Comparison of ENCODE assay signal across 14 mouse cellular contexts in the genomic region with DNA sequence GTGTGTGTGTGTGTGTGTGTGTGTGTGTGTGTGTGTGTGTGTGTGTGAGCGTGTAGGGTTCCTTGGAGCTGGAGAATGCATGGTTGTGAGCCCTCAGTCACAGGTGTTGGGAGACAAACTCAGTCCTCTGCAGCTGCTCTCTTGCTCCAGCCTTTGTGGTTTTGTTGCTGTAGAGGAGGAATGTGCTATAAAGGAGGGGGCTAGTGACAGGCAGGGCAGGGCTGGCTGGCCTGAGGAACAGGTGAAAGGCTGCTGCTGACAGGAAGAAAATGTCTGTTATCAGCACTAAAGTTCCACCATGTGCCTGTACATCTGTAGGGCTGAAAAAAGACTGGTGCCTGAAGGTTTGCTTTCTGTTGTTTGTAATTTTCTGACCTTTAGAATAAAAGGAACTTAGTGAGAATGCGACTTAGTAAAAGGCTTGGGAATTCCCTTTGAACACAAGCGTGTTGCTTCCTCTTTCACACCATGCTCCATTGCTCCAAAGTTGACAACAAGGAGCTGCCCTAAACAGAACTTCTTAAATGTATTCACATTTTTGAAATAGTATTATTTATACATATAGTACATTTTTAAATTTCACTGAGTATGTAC. TPM values are rescaled to one million over a fixed set of nuclear protein-coding genes. Genes with fewer than 3 reads are reported as not detected.
A peak's percentile ranks its signal among the peaks of the same experiment; 100 is the strongest.
DNase-seq lines count a peak whose midpoint lies in the region; ATAC-seq and TF ChIP-seq lines count a peak whose summit lies in the region.
"Had no signal": no experiment of that assay in that cellular context is flagged by ENCODE, and none has a peak within 500 bp of the region (broad histone marks: within the 10 kb centered on the region; RNA-seq: fewer than 3 reads in every experiment).

No protein-coding gene starts in this region.

- H3K27ac ChIP-seq in limb, embryonic 13.5 days: no peak overlapping the region
- no peak overlapping the region for H3K27ac ChIP-seq in limb, embryonic 10.5 days
- peak overlapping the region; percentile 52 for H3K27ac ChIP-seq in bone marrow macrophage, adult 2 months (ENCODE audit: insufficient read depth, low read depth, low read length)
- H3K27ac ChIP-seq in liver, postnatal 0 days (ENCODE audit: low read depth): no peak overlapping the region
- H3K27ac ChIP-seq in hindbrain, embryonic 14.5 days: no peak overlapping the region
- H3K27ac ChIP-seq: kidney, postnatal 0 days had no signal

- H3K9ac ChIP-seq in limb, embryonic 13.5 days: no peak overlapping the region
- no peak overlapping the region for H3K9ac ChIP-seq in liver, postnatal 0 days (replicated peaks)
- H3K9ac ChIP-seq in hindbrain, embryonic 14.5 days: no peak overlapping the region

- H3K36me3 ChIP-seq in limb, embryonic 13.5 days: peaks cover 76% of the 10 kb centered on the region
- peaks cover 87% of the 10 kb centered on the region for H3K36me3 ChIP-seq in limb, embryonic 10.5 days
- H3K36me3 ChIP-seq in liver, postnatal 0 days (replicated peaks; ENCODE audit: insufficient read depth, low read length): peaks cover 45% of the 10 kb centered on the region
- H3K36me3 ChIP-seq in hindbrain, embryonic 14.5 days (replicated peaks; ENCODE audit: control insufficient read depth, insufficient read depth): peaks cover 78% of the 10 kb centered on the region

- no peaks in the 10 kb centered on the region for H3K9me3 ChIP-seq in limb, embryonic 13.5 days
- H3K9me3 ChIP-seq in limb, embryonic 10.5 days (replicated peaks): no peaks in the 10 kb centered on the region
- H3K9me3 ChIP-seq in liver, postnatal 0 days (ENCODE audit: low read length): no peaks in the 10 kb centered on the region
- no peaks in the 10 kb centered on the region for H3K9me3 ChIP-seq in hindbrain, embryonic 14.5 days (ENCODE audit: control insufficient read depth, low read length)

- no peak for DNase-seq in limb, embryonic 10.5 days (ENCODE audit: low spot score)
- DNase-seq in liver, postnatal 0 days: no peak
- DNase-seq in thymus, postnatal 25 days: peak; percentile 58
- DNase-seq in hindbrain, embryonic 14.5 days (ENCODE audit: low spot score): no peak
- DNase-seq: cerebellum, postnatal 36 days; left cerebral cortex, postnatal 4 days; midbrain, embryonic 14.5 days had no signal

- 73% methylated on average over 3 of the region's 3 CpGs for WGBS in limb, embryonic 13.5 days
- WGBS in limb, embryonic 10.5 days: 94% methylated on average over 3 of the region's 3 CpGs
- 38% methylated on average over 2 of the region's 3 CpGs for WGBS in liver, postnatal 0 days (ENCODE audit: insufficient replicate concordance)
- WGBS in hindbrain, embryonic 14.5 days: 75% methylated on average over 3 of the region's 3 CpGs

- no peak for TF ChIP-seq POLR2A in bone marrow macrophage, adult 2 months (IDR thresholded peaks at IDR 0.05; ENCODE audit: borderline replicate concordance, low read depth, low read length)

- TF ChIP-seq CTCF in bone marrow macrophage, adult 2 months (IDR thresholded peaks at IDR 0.05; ENCODE audit: low read depth, low read length): no peak
- TF ChIP-seq CTCF in liver, postnatal 0 days (IDR thresholded peaks at IDR 0.05; ENCODE audit: low read depth): no peak

- peak; percentile 82 for ATAC-seq in limb, embryonic 13.5 days (ENCODE audit: low FRiP score, low read depth)
- ATAC-seq in liver, postnatal 0 days: peak; percentile 19; the same call in 1 of the 2 replicates
- ATAC-seq in frontal cortex, adult (ENCODE audit: low TSS enrichment): no peak
- no peak for ATAC-seq in hindbrain, embryonic 14.5 days (ENCODE audit: low FRiP score)
- no peak for ATAC-seq in CD4-positive, CD25-positive, alpha-beta regulatory T cell, adult 4 months
- ATAC-seq: forebrain, embryonic 14.5 days had no signal

- H3K4me3 ChIP-seq in limb, embryonic 13.5 days: no peak overlapping the region
- no peak overlapping the region for H3K4me3 ChIP-seq in limb, embryonic 10.5 days
- H3K4me3 ChIP-seq in bone marrow macrophage, adult 2 months (ENCODE audit: insufficient read depth, low read length): no peak overlapping the region
- no peak overlapping the region for H3K4me3 ChIP-seq in liver, postnatal 0 days (ENCODE audit: low read depth, low read length)
- no peak overlapping the region for H3K4me3 ChIP-seq in hindbrain, embryonic 14.5 days (replicated peaks; ENCODE audit: low read length)

- no peak for TF ChIP-seq EP300 in liver, postnatal 0 days (IDR thresholded peaks at IDR 0.05; ENCODE audit: low read depth)

- no peaks in the 10 kb centered on the region for H3K4me1 ChIP-seq in limb, embryonic 13.5 days
- H3K4me1 ChIP-seq in limb, embryonic 10.5 days: peaks cover 6% of the 10 kb centered on the region
- peaks cover 37% of the 10 kb centered on the region for H3K4me1 ChIP-seq in bone marrow macrophage, adult 2 months (ENCODE audit: control insufficient read depth, insufficient read depth, low read length)
- peaks cover 3% of the 10 kb centered on the region; the same call in 1 of the 2 replicates for H3K4me1 ChIP-seq in liver, postnatal 0 days (ENCODE audit: insufficient read depth)
- no peaks in the 10 kb centered on the region for H3K4me1 ChIP-seq in hindbrain, embryonic 14.5 days (replicated peaks; ENCODE audit: control insufficient read depth, insufficient read depth, low read length)

- no peak overlapping the region for H3K4me2 ChIP-seq in limb, embryonic 13.5 days (replicated peaks)
- H3K4me2 ChIP-seq in liver, postnatal 0 days (ENCODE audit: low read depth, low read length): no peak overlapping the region
- H3K4me2 ChIP-seq in hindbrain, embryonic 14.5 days (replicated peaks): no peak overlapping the region

- no peaks in the 10 kb centered on the region for H3K27me3 ChIP-seq in limb, embryonic 13.5 days
- no peaks in the 10 kb centered on the region for H3K27me3 ChIP-seq in limb, embryonic 10.5 days (ENCODE audit: low read depth, poor library complexity, severe bottlenecking)
- no peaks in the 10 kb centered on the region for H3K27me3 ChIP-seq in liver, postnatal 0 days (ENCODE audit: insufficient read depth, low read length)
- no peaks in the 10 kb centered on the region for H3K27me3 ChIP-seq in hindbrain, embryonic 14.5 days (ENCODE audit: control insufficient read depth, insufficient read depth, low read length)

RNA-seq across cellular contexts. Expression of a gene that starts 29.4 kb away (rescaled TPM):
- 0.56 and 0.59 TPM in 2 replicates for polyA plus RNA-seq in limb, embryonic 13.5 days (2015; fragmentation: Nextera tagmentation; extraction: Ambion mirVana)
- 0.18 and 0.33 TPM in 2 replicates for polyA plus RNA-seq in limb, embryonic 10.5 days (2016; fragmentation: Nextera tagmentation; extraction: Ambion mirVana)
- not detected in 2 replicates for polyA plus RNA-seq in bone marrow macrophage, adult 2 months (2012; ENCODE audit: insufficient read depth, insufficient read length, missing spikeins)
- not detected in 2 replicates for polyA plus RNA-seq in liver, postnatal 0 days (2015; fragmentation: Nextera tagmentation; extraction: Ambion mirVana)
- 0.13 and 0.21 TPM in 2 replicates for polyA plus RNA-seq in hindbrain, embryonic 14.5 days (2014; fragmentation: Nextera tagmentation; extraction: Ambion mirVana)
- not detected for polyA plus RNA-seq in CD4-positive, CD25-positive, alpha-beta regulatory T cell, adult 4 months (2017; shearing (Covaris generic))
- polyA plus RNA-seq: forebrain, embryonic 14.5 days; hindbrain, embryonic 11.5 days; midbrain, embryonic 14.5 days had no signal

RNA-seq across cellular contexts. Expression of a gene that starts 32.5 kb away (rescaled TPM):
- 26.2 and 27.3 TPM in 2 replicates for polyA plus RNA-seq in limb, embryonic 13.5 days (2015; fragmentation: Nextera tagmentation; extraction: Ambion mirVana)
- polyA plus RNA-seq in limb, embryonic 10.5 days (2016; fragmentation: Nextera tagmentation; extraction: Ambion mirVana): 14.5 and 20.7 TPM in 2 replicates
- polyA plus RNA-seq in bone marrow macrophage, adult 2 months (2012; ENCODE audit: insufficient read depth, insufficient read length, missing spikeins): 14.4 and 14.6 TPM in 2 replicates
- 3.6 and 4.1 TPM in 2 replicates for polyA plus RNA-seq in liver, postnatal 0 days (2015; fragmentation: Nextera tagmentation; extraction: Ambion mirVana)
- 26.9 and 28.8 TPM in 2 replicates for polyA plus RNA-seq in hindbrain, embryonic 14.5 days (2014; fragmentation: Nextera tagmentation; extraction: Ambion mirVana)
- polyA plus RNA-seq in CD4-positive, CD25-positive, alpha-beta regulatory T cell, adult 4 months (2017; shearing (Covaris generic)): 10 to 100 TPM; 21.8 to 27.7 TPM

Comparison
In these comparisons a context has a peak if more than half of its experiments do, and no peak if none do; other contexts are left out.
1. ATAC-seq: peak in limb, embryonic 13.5 days (single experiment) and liver, postnatal 0 days (single experiment); none in frontal cortex, adult (single experiment), hindbrain, embryonic 14.5 days (single experiment) and CD4-positive, CD25-positive, alpha-beta regulatory T cell, adult 4 months (single experiment).